Mouse (Mus musculus) olfactory bulb, adult 2 months (tissue): ENCODE measurements at regions not wholly inside any gene's neighbourhood (a gene's known extent, or its start where the extent isn't known, plus 50 kb on each side); places are given as distances from the start of the nearest gene placed in this dataset.

Experiments used
- CTCF ChIP-seq: fragments of 200-500 bp; IDR thresholded peaks from 2 replicates; pipeline ENCODE4 v1.5.1; 2012; ENCODE audit warnings: low read depth, mild to moderate bottlenecking, low read length, moderate library complexity; ENCODE audit not compliant: insufficient read depth
- POLR2A ChIP-seq: fragments of 200-500 bp; IDR thresholded peaks from 2 replicates; pipeline ENCODE4 v1.6.1; 2012; ENCODE audit warnings: mild to moderate bottlenecking, low read depth, low read length, moderate library complexity; ENCODE audit not compliant: insufficient read depth

- TF ChIP-seq POLR2A (no peak), CTCF (no peak)
Measured at GRCm38 (mm10) chr17:45252593-45253230, 180.8 kb downstream of the Cdc5l start.
